Mouse (Mus musculus) heart, postnatal 0 days (tissue): ENCODE measurements around the gene Rnf43. TPM values are rescaled to one million over a fixed set of nuclear protein-coding genes. Genes with fewer than 3 reads are reported as not detected.

Experiments
- ATAC-seq: fragments of 200-750 bp; cut with Nextera tagmentation; 2 replicates; pipeline ENCODE4 v1.8.0; 2017; ENCODE audit warnings: low read depth, moderate number of reproducible peaks, moderate library complexity; ENCODE audit not compliant: insufficient read depth
- DNase-seq: peaks from one replicate; pipeline ENCODE4 v3.0.0-alpha.2; 2016; ENCODE audit warnings: low spot score
- H3K27ac ChIP-seq: fragments of 300-500 bp; sonication (generic); 2 replicates; pipeline ENCODE4 v1.5.1; 2014; ENCODE audit warnings: low read depth, mild to moderate bottlenecking
- H3K27me3 ChIP-seq: fragments of 300-500 bp; sonication (generic); 2 replicates; pipeline ENCODE4 v1.6.1; 2014; ENCODE audit warnings: low read length, mixed read lengths; ENCODE audit not compliant: control insufficient read depth, insufficient read depth
- H3K36me3 ChIP-seq: fragments of 300-500 bp; sonication (generic); replicated peaks from 2 replicates; pipeline ENCODE4 v1.6.1; 2014; ENCODE audit warnings: low read length, mixed read lengths; ENCODE audit not compliant: control insufficient read depth, insufficient read depth
- H3K4me1 ChIP-seq: fragments of 300-500 bp; sonication (generic); 2 replicates; pipeline ENCODE4 v1.6.1; 2014; ENCODE audit warnings: antibody characterized with exemption; ENCODE audit not compliant: control insufficient read depth, insufficient read depth
- H3K4me2 ChIP-seq: fragments of 300-500 bp; sonication (generic); 2 replicates; pipeline ENCODE4 v1.6.1; 2014; ENCODE audit warnings: low read depth, mild to moderate bottlenecking, low read length, moderate library complexity
- H3K4me3 ChIP-seq: fragments of 300-500 bp; sonication (generic); 2 replicates; pipeline ENCODE4 v1.5.1; 2014; ENCODE audit warnings: low read depth, low read length
- H3K9ac ChIP-seq: fragments of 300-500 bp; sonication (generic); replicated peaks from 2 replicates; pipeline ENCODE4 v1.6.1; 2014; ENCODE audit warnings: low read depth, low read length, mixed read lengths
- H3K9me3 ChIP-seq: fragments of 300-500 bp; sonication (generic); replicated peaks from 2 replicates; pipeline ENCODE4 v1.6.1; 2016; ENCODE audit warnings: low read length; ENCODE audit not compliant: control insufficient read depth
- CTCF ChIP-seq: IDR thresholded peaks from 2 replicates; pipeline ENCODE4 v1.5.1; 2016; ENCODE audit warnings: antibody characterized with exemption, control low read depth, low read depth
- EP300 ChIP-seq: IDR thresholded peaks from 2 replicates; pipeline ENCODE4 v1.6.1; 2016; ENCODE audit warnings: antibody characterized with exemption, low read depth
- WGBS: fragments of 180-500 bp; shearing (Covaris S2); extraction: QIAGEN DNeasy Blood & Tissue Kit; methylation state at CpG from one replicate; pipeline ENCODE4 v1.1.7; 2014; 5-methylcytosine and 5-hydroxymethylcytosine counted together
- polyA plus RNA-seq: library from polyadenylated mRNA; unstranded; fragments of >200 nt; fragmentation: Nextera tagmentation; extraction: Ambion mirVana; gene quantifications from 2 replicates; pipeline ENCODE4 v1.2.1, GENCODE M21; 2015
- total RNA-seq: library from RNA; depleted of rRNA; stranded (reverse); fragments of >200 nt; gene quantifications from 2 replicates; pipeline ENCODE4 v1.2.3, GENCODE M21; 2014; ENCODE audit warnings: low replicate concordance

The Rnf43 gene
- total and polyA plus RNA-seq, 2 experiments from 2014 or later = 0.48 to 0.73 TPM

GRCm38 (mm10) chr11:87654693-87655092 lies 7.8 kb upstream of the Rnf43 start:
- ATAC-seq = no peak
- WGBS = 69% methylated on average over 5 of the region's 5 CpGs

GRCm38 (mm10) chr11:87659216-87659615 lies 3.3 kb upstream of the Rnf43 start:
- no peaks in the 10 kb centered on the region for H3K9me3 ChIP-seq
- peaks cover 11% of the 10 kb centered on the region for H3K27me3 ChIP-seq
- no peak overlapping the region for H3K4me2 ChIP-seq
- H3K4me1 ChIP-seq = no peaks in the 10 kb centered on the region
- H3K36me3 ChIP-seq = no peaks in the 10 kb centered on the region
- no peak overlapping the region for H3K27ac ChIP-seq
- ATAC-seq = no peak
- no peak for TF ChIP-seq CTCF
- TF ChIP-seq EP300 = no peak
- DNase-seq = no peak
- WGBS = 41% methylated on average over 7 of the region's 7 CpGs
- no peak overlapping the region for H3K4me3 ChIP-seq
- H3K9ac ChIP-seq = no peak overlapping the region

More at GRCm38 (mm10) chr11:87654693-87655092, 7.8 kb upstream of the Rnf43 start:
- Histone ChIP-seq H3K27me3 (no peaks in the 10 kb centered on the region), H3K36me3 (no peaks in the 10 kb centered on the region), H3K27ac (no peak overlapping the region), H3K9ac (no peak overlapping the region), H3K4me1 (no peaks in the 10 kb centered on the region), H3K9me3 (no peaks in the 10 kb centered on the region), H3K4me2 (no peak overlapping the region), H3K4me3 (no peak overlapping the region)
- no peak for DNase-seq
- TF ChIP-seq EP300 = no peak
- no peak for TF ChIP-seq CTCF

- peak overlapping the region; percentile 34 for H3K4me3 ChIP-seq
- H3K27ac ChIP-seq = no peak overlapping the region
- H3K9ac ChIP-seq = no peak overlapping the region
- 15% methylated on average over 14 of the region's 14 CpGs for WGBS
- no peak for ATAC-seq
- H3K4me1 ChIP-seq = no peaks in the 10 kb centered on the region
- DNase-seq = no peak
- H3K27me3 ChIP-seq = peaks cover 15% of the 10 kb centered on the region
- peak overlapping the region; percentile 52 for H3K4me2 ChIP-seq
- TF ChIP-seq CTCF (no peak), EP300 (no peak)
- no peaks in the 10 kb centered on the region for H3K9me3 ChIP-seq
- H3K36me3 ChIP-seq = no peaks in the 10 kb centered on the region
Measured at GRCm38 (mm10) chr11:87662822-87663221, 300 bp downstream of the Rnf43 start.

- 85% methylated on average over 6 of the region's 6 CpGs for WGBS
- Histone ChIP-seq H3K9ac (no peak overlapping the region), H3K27ac (no peak overlapping the region), H3K36me3 (no peaks in the 10 kb centered on the region), H3K4me1 (no peaks in the 10 kb centered on the region), H3K4me3 (no peak overlapping the region), H3K4me2 (no peak overlapping the region), H3K9me3 (no peaks in the 10 kb centered on the region), H3K27me3 (peaks cover 15% of the 10 kb centered on the region)
- ATAC-seq (no peak), DNase-seq (no peak)
- TF ChIP-seq EP300 (no peak), CTCF (no peak)
Measured at GRCm38 (mm10) chr11:87663948-87664347, 1.4 kb downstream of the Rnf43 start.

GRCm38 (mm10) chr11:87664521-87664920 lies 2.0 kb downstream of the Rnf43 start:
- ATAC-seq (no peak), DNase-seq (no peak)
- Histone ChIP-seq H3K27ac (no peak overlapping the region), H3K9me3 (no peaks in the 10 kb centered on the region), H3K4me1 (no peaks in the 10 kb centered on the region), H3K36me3 (no peaks in the 10 kb centered on the region), H3K4me2 (no peak overlapping the region), H3K9ac (no peak overlapping the region), H3K27me3 (peaks cover 15% of the 10 kb centered on the region), H3K4me3 (no peak overlapping the region)
- TF ChIP-seq CTCF (no peak), EP300 (no peak)
- WGBS = 84% methylated on average over 12 of the region's 12 CpGs

GRCm38 (mm10) chr11:87665224-87665623 lies 2.7 kb downstream of the Rnf43 start:
- Histone ChIP-seq H3K4me2 (no peak overlapping the region), H3K9me3 (no peaks in the 10 kb centered on the region), H3K36me3 (no peaks in the 10 kb centered on the region), H3K27ac (no peak overlapping the region), H3K27me3 (peaks cover 15% of the 10 kb centered on the region), H3K4me1 (no peaks in the 10 kb centered on the region), H3K4me3 (no peak overlapping the region), H3K9ac (no peak overlapping the region)
- TF ChIP-seq EP300 = no peak
- no peak for TF ChIP-seq CTCF
- 82% methylated on average over 6 of the region's 6 CpGs for WGBS
- DNase-seq = no peak
- ATAC-seq = no peak
